Mouse (Mus musculus) cerebellum, adult 9-10 months (tissue): ENCODE results near the gene Zfp652.
"Not testable (repeated sequence)": the region's sequence is repeated elsewhere in the genome, so short reads cannot be mapped to it uniquely, and the experiment has no call there.

Source experiments
- DNase-seq: peaks from one replicate; pipeline ENCODE4 v3.0.0; 2022

Gene Zfp652

GRCm38 (mm10) chr11:95712563-95713224, at the start of gene Zfp652:
Gene Zfp652 (plus strand): TSS chr11:95712673.
- DNase-seq: peak; percentile 95

- DNase-seq: peak; percentile 98
These were observed 45.8 kb upstream of the Zfp652 start, which contains the start of gene Phb for GRCm38 (mm10) chr11:95666529-95667149. Gene Phb (plus strand): TSS chr11:95666957.

GRCm38 (mm10) chr11:95667177-95667576, 45.3 kb upstream of the Zfp652 start:
- DNase-seq: no peak

GRCm38 (mm10) chr11:95668086-95668485, 44.4 kb upstream of the Zfp652 start:
- not testable (repeated sequence) for DNase-seq

GRCm38 (mm10) chr11:95675498-95675897, 37.0 kb upstream of the Zfp652 start:
- DNase-seq: no peak

- no peak for DNase-seq
These were observed 36.2 kb upstream of the Zfp652 start for GRCm38 (mm10) chr11:95676307-95676706.

- no peak for DNase-seq
These were observed 34.4 kb upstream of the Zfp652 start for GRCm38 (mm10) chr11:95677925-95678701.

- no peak for DNase-seq
These were observed 30.4 kb upstream of the Zfp652 start for GRCm38 (mm10) chr11:95681995-95682601.

- no peak for DNase-seq
These were observed 29.5 kb upstream of the Zfp652 start for GRCm38 (mm10) chr11:95682946-95683345.

- peak; percentile 83 for DNase-seq
These were observed 26.4 kb upstream of the Zfp652 start for GRCm38 (mm10) chr11:95686031-95686430.

- DNase-seq: no peak
These were observed 25.3 kb upstream of the Zfp652 start for GRCm38 (mm10) chr11:95687084-95687656.

GRCm38 (mm10) chr11:95688515-95688914, 24.0 kb upstream of the Zfp652 start:
- no peak for DNase-seq

GRCm38 (mm10) chr11:95688981-95689380, 23.5 kb upstream of the Zfp652 start:
- DNase-seq: no peak

- DNase-seq: no peak
These were observed 22.9 kb upstream of the Zfp652 start for GRCm38 (mm10) chr11:95689544-95689943.

GRCm38 (mm10) chr11:95698541-95698940, 13.9 kb upstream of the Zfp652 start:
- DNase-seq: no peak

GRCm38 (mm10) chr11:95700778-95701739, 11.4 kb upstream of the Zfp652 start:
- no peak for DNase-seq

- no peak for DNase-seq
These were observed 8.2 kb upstream of the Zfp652 start for GRCm38 (mm10) chr11:95704032-95704969.

- no peak for DNase-seq
These were observed 7.5 kb upstream of the Zfp652 start for GRCm38 (mm10) chr11:95704970-95705330.

- no peak for DNase-seq
These were observed 2.9 kb upstream of the Zfp652 start for GRCm38 (mm10) chr11:95709534-95710040.

GRCm38 (mm10) chr11:95710478-95710877, 2.0 kb upstream of the Zfp652 start:
- peak; percentile 32 for DNase-seq
